Mouse (Mus musculus) megakaryocyte, embryonic 14.5 days (primary cell): ENCODE data around the gene Tubg2.

Source experiments
- FLI1 ChIP-seq: IDR thresholded peaks from 2 replicates; pipeline ENCODE4 v1.6.1; 2012; ENCODE audit warnings: low read length, inconsistent platforms, mixed read lengths
- GATA1 ChIP-seq: IDR thresholded peaks from 3 replicates; pipeline ENCODE4 v1.6.1; 2012; ENCODE audit warnings: mixed read lengths, low read length, inconsistent platforms, borderline replicate concordance

DNA sequence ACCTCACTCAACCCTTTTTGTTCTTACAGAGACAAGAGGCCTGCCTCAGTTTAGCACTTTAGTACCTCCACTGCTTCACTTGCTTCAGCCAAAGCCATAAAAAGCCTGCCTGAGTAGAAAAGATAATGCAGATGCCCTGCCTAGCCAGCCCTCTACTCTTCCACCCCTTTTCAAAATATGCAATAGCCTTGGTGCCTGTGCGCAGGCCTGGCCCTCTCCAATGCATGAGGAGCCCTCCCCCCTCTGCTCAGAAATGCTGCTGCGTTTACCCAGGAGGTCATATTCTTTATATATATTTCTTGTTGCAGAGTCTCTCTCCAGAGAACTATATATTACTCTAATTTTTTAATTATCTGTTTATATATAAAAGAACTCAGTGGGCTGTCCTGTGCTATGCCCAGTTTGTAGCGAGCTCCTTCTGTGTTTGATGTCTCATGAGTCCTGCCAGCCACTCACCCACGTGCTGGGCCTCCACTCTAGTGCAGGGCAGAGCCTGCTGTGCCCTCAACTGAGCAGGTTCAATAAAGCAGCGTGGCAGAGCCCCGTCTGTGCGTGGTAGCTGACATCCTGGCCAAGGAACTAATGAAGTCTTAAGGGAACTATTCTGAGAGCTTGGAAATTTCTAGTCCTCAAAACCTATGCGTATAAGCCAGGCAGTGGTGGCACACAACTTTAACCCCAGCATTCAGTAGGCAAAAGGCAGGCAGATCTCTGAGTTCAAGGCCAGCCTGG lies 34.6 kb downstream of the Tubg2 start:
- TF ChIP-seq GATA1 (no peak), FLI1 (no peak)
